Mouse (Mus musculus) NIH3T3 (cell line): ENCODE results near the gene Tbrg4.

Experiments used
- DNase-seq: peaks from one replicate; pipeline ENCODE4 v3.0.0-alpha.2; 2012; ENCODE audit warnings: low read depth

Gene Tbrg4

DNA sequence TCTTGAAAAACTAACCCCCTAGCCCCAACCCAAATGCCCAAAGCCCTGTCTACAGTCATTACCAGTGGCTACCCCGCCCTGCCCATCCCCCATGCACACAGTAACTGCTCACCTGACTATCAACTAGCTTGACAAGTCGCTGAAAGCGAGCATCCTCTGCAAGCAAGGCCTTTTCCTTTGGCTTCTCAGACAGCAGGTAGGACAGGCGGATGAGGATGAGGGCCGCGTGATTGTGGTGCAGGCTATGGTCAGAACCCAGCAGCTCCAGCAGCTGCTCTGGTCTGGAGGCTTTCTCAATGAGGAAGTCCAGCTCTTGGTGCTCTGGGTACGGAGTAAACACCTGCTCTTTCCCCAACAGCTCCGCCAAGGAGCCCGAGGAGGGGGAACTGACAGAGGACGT, 2.2 kb downstream of the Tbrg4 start:
- no peak for DNase-seq

DNA sequence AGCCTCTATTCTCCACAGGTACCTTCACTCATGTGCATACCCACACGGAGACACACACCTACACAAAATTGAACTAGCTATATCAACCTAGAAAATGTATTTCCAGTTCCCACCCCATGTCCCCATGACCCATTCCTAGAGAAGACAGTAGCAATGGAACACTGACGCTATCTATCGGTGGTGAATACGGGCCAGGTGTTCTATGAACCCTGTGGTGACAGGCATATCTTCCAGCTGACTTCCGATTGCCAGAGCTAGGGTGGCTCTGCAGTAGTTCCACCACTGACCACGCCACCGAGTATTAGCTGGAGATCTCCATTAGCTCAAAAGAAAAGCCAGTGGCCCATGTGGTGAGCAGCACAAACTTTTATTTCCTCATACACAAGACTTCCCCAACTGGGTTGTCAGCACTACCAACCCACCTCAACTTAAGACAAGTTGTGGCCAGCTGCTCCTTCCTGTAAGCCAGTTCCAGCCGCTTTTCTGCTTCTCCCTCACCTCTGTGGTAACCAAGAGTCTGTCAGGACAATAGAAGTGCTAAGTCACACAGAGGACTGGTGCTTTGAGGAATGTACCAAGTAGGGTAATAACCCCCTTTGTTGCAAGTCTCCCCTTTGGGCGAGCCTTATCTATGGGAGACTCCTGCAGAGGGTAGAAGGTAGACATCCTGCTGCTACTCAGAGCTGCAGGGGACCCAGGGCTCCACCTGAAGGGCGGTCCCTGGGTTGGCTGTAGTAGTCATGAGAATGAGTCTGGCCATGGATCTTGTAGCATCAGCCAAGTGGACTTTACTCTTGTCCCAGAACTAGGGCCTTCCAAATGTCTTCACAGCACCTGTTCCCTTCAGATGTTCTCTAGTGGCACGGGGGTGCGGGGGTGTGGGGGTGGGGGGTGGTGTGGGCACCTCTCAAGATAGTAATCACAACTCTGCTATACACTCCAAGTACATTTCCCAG, 10.3 kb downstream of the Tbrg4 start:
- DNase-seq, result no peak

DNA sequence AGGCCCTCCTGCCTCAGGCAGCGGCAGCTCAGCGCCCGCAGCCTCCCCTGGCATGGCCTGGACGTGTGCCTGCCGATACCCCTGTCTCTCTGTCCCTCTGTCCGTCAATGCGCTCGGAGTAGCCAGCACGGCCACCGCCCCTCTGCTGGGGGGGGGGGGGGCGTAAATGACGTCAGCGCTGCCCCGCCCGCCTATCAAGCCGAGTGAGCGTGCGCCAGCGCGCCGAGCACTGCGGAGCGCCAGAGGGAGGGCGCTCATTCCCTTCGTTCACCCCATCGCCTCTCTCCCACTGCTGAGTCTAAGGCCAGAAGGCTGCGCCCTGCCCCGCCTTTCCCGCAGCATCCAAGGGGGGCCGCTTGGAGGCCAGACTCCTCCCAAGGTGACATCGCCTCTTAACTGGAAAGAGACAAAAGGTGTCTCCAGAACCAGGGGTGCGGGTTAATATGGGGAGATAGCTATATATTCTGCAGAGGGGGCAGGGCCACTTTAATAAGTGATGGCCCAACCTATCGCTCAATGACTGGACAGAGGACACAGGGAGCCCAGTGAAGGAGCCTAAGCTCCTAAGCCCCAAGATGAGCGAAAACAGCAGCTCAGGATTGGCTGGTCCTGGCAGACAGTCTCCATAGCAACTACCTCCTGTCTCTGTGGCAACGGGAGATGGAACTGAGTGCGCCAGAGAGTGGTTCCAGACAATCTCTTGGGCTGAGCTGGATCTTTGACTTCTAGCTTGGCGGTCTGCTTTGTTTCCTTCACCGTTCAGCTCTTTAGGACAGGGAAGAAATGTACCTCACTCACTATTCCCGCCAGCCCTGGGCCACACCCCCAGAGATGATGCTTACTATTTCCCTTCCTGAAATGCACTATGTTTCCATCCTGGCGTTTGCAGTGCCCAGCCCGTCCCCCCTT, 20.1 kb downstream of the Tbrg4 start, which contains the start of gene Nacad:
Nacad (minus strand) TSS at position 563 of the 909 bp plus-strand sequence.
- DNase-seq, result peak; percentile 57

DNA sequence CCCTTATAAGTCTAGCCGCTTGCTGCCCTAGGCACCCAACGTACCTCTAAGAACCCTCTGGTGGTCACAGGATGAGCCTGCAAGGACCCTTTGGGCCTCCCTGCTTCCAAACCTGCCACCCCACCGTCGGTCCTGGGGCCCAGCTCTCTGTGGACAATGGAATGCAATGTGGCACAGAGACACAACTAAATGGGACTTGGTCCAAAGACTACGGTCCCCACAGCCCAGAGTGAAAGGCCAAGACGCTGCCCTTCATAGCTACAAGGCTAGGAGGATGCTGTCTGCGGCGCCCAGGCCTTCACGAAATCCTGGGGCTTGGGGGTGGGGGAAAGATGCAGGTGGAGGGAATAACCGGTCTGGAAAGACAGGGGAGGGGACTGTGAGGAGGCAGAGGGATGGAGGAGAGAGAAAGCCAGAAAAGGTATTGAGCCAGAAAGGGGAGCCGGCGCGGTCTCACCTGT, 20.8 kb downstream of the Tbrg4 start:
- DNase-seq, result peak; percentile 28

DNA sequence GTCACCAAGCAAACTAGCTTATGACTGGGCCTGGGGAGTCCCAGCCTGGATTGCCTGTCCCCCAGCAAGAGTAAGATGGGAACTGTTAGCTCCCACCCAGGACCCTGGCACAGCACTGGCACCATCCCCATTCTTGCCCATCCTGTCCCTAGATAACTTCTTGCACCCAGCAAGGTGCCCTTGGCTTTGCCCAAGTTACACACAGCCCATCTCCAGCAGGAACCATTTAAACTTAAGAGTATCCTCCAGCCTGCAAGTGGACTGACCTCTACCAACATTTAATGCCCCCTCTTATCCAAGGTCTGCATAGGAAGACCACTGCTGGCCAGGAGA, 21.3 kb downstream of the Tbrg4 start:
- DNase-seq, result no peak

DNA sequence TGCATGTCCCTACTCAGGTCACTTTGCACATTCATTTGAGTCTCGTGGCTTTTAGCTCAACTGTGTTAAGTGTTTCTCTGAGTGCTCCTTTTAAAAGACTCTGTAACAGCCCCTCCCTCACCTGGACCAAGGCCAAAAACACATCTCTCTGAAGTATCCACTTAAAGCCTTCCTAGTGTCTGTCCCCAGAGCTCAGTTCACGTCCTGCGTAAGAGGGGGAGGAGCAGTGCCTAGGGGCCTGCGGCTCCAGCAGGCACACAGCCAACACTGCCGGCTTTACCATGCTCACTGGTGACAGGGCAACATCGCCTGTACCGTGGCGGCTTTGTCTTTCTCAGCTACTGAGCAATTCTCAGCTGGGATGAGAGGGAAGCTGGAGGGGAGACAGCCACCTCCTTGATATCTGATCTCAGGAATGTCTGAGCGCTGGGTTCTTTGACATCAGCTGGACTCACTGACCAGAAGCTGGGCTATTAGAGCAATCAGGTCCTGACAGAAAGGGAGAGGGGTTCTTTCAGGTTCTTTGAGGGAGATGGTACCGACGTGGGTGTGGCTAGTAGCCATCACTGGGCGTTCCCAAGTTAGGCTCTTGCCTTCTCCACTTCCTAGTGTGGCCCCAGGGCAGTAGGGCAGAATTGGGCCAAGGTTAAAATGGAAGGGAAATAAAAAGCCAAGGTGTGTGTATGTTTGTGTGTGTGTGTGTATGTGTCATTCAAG, 21.8 kb downstream of the Tbrg4 start:
- no peak for DNase-seq

DNA sequence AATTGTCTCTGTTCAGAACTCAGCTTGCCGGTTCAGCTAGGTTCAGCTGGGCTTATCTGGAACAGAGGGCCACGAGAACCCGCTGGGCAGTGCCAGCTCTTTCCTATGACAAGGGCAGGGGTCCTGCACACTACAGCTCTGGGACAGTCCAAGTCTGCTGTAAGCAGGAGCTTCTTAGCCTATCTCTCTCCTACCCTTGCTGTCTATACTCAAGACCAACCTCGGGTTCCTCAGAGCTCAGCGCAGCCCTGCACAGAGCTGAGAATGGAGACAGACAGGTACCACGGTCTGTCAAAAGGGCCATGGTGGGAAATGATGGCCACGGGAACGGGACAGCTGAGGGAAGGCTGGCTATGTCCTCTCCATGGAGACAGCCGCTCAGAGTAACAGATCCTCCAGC, 22.6 kb downstream of the Tbrg4 start:
- DNase-seq, result no peak

DNA sequence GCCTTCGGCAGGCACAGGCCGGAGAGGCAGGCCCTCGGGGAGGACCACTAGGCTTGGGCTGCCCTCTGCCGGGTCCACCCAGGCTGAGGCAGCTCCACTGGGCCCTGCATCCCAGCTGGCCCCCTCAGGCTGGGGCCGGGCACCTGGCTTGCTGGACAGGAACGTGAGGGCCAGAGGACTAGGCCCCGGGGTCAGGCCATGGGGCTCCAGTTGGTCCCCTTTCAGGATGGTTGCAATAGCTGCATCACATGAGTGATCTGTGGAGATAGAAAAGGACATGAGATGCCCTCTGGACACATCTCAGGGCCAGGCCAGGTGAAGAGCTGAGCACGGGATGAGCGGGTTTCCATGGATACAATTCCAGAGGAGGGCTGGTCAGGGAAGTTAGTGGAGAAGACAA, 23.2 kb downstream of the Tbrg4 start:
- no peak for DNase-seq

DNA sequence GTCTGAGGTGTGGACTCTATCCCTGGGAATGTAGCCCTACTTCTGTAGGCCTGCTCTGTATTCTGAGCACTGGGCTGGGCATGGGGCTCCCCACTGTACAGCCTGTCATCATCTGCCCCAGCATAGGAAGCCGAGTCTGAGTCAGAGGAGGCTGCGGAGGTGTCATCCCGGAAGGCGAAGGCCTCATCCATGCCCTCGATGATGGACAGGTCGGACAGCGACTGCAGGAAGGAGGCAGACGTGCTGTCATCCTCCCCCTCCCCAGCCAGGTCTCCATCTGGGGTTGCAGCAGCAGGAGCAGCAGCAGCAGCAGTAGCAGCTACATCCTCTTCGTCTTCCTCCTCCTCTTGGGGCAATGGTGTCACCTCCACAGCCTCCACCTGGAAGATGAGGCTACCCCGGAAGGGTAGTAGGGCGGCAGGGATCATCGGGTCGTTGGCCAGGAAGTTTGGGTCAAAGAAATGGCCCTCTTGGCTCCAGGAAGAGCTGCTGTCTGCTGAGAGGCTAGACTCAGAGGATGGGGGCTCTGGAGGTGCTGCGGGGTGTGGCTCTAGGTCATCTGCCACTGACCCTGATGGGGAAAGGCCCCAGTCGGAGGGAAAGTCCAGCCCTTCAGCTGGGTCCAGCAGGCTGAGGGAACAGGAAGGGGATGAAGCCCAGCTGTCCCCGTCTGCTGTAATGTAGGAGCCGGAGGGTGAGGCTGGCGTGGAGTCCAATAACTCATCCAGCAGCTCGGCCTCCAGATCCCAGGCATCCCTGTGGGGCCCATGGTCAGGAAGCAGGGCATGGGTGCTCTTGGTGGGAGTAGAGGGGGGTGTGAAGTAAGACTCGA, 24.0 kb downstream of the Tbrg4 start:
- DNase-seq, result no peak

DNA sequence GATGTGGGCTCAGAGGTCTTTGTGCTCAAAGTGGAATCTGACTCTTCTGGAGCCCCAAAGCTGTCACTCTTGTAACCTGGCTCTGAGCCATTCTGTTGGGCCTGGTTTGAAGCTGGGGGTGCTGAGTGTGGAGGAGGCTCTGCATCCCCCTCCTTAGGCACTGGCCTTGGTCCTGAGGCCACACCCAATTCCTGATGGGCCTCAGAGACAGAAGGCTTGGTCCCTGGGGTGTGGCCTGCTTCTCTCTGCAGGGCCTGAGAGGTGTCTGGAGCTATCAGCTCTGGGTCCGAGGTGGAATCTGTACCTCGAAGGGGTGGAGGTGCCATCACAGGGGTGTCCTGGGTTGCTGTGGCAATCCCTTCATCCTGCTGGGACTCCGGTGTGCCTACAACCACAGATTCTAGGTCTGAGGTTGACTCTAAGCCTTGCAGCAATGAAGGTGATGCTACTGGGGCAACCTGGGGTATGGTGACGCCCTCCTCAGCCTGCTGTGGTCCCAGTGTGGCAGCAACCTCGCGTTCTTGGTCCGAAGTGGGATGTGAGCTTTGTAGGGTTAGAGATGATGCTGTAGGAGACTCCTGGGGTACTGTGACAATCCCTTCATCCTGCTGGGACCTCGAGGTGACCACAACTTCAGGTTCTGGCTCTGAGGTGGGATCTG, 25.5 kb downstream of the Tbrg4 start:
- DNase-seq, result no peak

DNA sequence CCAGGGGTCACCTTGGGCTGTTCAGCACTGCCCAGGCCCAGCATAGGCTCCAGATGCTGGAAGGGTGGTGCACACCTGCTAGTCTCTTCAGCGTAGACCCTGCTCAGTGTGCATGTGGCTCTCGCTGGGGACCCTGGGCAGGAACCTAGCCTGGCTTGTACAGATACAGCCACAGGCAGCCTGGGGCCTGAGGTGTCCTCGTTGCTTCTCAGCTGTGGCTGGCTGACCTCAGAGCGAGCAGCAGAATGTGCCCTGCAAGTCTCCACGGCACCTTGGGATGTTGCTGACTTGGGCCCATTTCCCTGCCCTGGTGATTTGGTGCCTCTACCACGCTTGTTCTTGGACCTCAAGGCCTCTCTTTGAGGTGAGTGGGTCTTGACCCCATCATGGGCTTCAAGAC, 26.0 kb downstream of the Tbrg4 start:
- DNase-seq, result no peak

DNA sequence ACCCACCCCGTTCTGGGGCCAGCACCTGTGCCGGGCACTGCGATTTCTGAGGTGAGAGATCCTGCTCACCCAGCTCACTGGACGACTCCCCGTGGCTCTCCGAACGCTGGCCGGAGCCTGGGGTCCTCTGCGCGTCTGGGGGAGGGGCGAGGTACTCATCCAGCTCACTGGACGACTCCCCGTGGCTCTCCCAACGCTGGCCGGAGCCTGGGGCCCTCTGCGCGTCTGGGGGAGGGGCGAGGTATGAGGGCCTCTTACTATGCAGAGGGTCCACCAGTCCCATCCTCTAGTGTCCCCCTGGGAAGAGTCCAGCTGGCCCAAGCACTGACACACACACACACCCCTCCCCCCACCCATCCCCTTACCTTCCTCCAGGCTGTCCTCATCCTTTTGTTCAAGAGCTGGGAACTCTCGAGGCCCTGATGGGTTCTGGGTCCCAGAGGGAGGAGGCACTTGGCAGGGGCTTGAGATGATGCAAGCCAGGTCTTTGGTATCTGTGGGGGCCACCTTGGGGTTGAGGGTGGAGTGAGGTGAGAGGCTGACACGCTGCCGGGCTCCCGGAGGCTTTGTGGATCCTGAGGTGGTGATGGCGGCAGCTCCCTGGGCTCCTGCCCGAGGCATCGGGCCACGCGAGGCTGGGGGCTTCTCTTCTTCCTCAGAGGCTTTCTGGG, 26.7 kb downstream of the Tbrg4 start:
- no peak for DNase-seq

DNA sequence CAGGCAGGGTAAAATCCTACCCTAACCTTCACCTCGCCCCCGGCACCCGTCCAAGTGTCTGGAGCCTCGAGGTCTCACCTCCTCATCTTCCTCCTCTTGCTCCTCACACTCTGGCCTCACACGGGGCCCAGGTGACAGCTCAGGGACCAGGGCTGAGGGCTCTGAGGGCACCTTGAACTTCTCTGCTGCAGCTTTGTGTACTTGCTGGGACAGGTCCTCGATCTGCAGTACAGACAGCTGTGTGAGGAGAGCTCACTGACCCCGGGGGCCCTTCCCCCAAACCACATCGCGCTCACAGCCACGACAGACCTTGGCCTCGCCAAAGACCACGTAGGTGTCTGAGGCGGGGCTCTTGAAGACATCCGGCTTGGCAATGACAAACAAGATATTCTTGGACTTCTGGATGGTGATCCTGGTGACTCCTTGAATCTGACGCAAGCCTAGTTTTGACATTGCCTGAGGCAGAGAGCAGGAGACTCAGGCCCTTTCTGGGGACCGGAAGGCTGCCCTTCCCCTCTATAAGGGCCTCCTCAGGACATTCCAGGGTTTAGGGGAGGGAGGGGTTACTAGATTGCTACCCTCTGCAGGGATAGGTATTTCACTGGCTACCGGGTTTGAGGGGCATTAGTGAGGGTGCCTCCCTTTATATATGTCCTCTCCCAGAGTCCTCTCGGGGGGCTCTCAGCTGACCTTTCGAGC, 27.5 kb downstream of the Tbrg4 start:
- no peak for DNase-seq

DNA sequence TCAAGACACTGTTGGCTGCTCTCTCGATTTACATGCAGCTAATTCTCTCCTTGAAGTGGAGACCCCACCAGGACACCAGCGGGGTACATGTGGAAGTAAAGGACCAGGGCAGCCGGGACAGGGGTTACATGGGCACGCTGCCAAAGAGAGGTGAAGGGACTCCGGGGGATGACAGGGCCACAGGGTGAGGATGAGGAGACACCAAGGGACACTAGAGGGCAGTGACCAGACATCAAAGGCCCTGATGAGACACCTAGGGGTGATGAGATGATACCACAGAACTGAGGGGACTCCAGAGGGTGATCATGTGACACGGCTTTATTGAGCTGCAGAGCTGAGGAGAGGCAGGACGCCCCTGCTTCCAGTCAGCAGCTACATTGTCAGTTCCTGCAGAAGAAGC, 28.3 kb downstream of the Tbrg4 start:
- no peak for DNase-seq

DNA sequence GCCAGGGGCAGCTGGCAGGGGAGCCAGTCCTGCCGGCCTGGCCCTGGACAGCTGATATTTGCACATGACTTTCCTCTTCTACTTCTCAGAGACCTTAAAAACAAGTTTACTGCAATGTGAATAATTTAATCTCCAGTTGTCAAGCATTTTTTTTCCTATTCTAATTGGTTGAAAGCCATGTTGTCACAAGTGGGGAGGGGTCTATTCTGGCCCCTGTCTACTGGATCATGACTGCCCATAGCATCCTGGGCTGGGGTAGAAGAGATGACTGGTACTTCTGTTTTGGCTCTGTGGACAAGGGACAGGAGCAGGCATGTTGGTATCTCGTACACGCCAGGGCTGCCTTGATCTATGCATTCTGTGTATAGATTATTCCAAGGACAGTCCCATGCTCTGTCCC, 29.3 kb downstream of the Tbrg4 start:
- DNase-seq, result no peak

DNA sequence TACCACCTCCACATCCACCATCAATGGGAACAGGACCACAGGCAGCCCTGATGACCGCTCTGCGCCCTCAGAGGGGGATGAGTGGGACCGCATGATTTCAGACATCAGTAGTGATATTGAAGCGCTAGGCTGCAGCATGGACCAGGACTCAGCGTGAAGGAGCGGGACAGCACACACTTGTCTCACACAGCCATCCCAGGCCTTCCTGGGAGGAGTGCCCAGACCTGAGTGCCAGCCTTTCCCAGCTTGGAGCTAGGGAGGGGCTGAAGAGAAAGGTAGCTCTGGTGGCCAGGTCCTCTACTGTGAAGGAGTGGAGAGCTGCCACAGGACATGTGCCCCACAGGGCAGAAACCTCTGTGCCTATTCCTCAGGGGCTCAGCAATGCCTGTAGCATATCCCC, 29.7 kb downstream of the Tbrg4 start:
- no peak for DNase-seq

DNA sequence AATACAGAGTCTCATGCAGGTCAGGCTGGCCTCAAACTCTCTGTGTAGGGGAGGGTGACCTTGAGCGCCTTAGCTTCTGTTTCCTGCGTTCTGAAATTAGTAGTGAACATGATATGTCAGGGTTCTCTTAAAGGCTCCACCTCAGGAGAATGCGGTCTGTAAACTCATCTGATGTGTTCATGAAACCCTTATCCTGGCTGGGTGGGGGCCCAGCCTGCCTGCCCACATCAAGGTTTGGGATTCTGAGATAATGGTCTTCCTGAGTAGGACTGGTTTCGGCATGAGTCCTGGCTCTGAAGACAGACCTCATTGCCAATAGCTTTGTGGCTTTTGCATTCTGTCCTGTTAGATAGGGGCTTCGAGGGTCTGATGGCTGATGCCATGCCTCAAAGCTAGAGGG, 30.5 kb downstream of the Tbrg4 start:
- no peak for DNase-seq

DNA sequence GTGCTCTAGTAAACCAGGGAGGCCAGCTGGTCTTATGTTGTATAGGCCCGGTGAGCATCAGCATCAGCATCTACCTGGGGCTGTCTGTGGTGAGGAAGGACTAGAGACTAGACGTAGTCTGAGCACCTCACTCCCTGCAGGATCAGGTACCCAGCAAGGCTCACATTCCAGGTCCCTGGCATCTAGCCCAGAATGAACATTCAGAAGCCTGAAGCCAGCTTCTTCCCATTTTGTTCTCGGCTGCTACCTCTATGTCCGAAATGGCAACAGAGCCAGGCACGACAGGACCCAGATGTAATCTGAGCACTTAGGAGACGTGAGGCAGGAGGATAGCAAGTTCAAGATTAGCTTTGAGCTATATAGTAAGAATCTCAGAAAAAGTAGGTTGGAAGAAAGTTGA, 31.0 kb downstream of the Tbrg4 start:
- DNase-seq, result no peak

DNA sequence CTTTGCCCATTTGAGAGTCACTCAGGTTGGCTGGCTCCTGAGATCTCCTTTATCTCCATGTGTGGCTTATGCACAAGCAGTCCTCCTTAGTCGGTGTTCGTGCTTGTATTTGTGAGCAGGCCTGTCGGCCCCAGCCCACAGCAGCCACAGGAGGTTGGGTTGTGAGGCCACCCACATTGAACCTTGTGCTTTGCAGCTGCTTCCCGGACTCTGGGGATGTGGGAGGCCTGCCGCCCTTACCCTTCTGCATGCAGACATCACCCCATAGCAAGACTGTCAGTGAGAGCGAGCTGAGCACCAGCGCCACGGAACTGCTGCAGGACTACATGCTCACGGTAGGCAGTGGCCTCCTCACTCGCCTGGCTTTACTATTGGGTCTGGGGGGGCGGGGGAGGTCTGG, 32.5 kb downstream of the Tbrg4 start:
- no peak for DNase-seq
